Mouse (Mus musculus): ENCODE data around the gene Ccr6.

Ccr6 gene

DNA sequence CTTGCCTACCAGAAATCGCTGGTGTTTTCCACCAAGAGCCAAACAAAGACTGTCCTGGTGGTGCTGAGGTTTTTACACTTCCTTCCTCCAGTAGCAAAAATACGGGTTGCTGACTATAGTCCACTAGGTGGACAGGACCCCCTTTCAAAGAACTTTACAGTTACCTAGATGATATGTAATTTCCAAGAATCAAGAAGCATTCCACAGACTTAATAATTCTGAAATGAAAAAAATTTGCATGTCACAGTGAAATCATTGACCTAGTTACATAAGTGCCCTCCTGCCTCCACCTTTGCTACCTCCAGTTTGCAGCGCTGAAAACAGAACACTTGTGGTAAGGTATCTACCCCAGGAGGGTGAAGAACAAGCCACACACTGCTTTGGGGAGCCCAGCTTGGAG, at the start of gene Ccr6:
Ccr6 (plus strand) TSS at position 301 of the 400 bp plus-strand sequence.
- DNase-seq (ENCODE audit: low spot score) = no peak

- peak; percentile 16 for DNase-seq (ENCODE audit: low spot score)
These were observed 42.2 kb upstream of the Ccr6 start for GRCm38 (mm10) chr17:8193678-8194077.

DNA sequence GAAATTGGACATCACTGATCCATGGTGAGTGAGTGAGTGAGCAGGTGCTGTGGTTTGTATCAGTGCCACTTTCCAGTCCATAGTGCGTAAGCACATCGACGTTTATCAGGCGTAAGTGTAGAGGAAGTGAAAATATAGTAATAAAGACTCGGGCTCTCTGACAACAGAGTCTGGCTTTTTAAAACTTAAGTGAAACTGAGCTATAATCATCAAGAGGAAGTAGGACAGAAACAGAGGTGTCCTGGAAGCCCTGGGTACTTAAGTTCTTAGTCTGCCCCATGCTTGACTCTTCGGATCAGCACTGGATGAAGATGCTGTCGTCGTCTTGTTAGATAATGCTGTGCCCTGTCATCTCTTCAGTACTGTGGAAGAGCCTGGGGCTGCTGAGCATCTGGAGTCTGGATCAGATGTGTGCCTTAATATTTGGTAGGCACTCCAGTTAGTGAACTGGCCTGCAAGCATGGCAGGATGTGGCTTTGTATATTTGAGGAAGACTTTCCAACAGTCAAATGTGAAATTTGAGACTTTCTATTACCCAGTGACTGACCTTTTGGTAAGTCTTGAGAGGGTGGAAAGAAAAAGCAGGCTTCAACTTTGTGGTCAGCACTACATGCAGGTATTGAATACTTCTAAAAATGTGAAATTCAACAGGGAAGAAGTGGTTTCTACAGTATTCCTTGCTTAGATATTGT, 40.0 kb upstream of the Ccr6 start:
- peak; percentile 7 for DNase-seq (ENCODE audit: low spot score)

DNA sequence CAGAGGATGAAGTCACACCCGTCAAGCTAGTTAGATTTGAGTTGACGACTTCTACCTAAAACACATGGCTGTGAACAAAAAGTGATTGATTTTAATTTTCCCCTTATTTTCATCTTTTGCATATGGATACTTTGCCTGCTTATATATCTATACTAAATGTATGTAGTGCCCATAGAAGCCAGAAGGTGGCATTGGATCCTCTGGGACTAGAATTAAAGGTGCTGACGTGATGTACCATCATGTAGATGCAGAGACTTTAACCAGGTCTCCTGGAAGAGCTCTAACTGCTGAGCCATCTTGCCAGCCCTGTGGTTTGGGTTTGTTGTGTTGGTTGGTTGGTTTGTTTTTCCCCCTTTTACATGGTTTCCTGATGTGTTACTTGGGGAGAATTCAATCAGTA, 38.2 kb upstream of the Ccr6 start:
- peak; percentile 29 for DNase-seq (ENCODE audit: low spot score)

- DNase-seq (ENCODE audit: low spot score) = peak; percentile 26
These were observed 36.5 kb upstream of the Ccr6 start for GRCm38 (mm10) chr17:8199067-8199935.

DNA sequence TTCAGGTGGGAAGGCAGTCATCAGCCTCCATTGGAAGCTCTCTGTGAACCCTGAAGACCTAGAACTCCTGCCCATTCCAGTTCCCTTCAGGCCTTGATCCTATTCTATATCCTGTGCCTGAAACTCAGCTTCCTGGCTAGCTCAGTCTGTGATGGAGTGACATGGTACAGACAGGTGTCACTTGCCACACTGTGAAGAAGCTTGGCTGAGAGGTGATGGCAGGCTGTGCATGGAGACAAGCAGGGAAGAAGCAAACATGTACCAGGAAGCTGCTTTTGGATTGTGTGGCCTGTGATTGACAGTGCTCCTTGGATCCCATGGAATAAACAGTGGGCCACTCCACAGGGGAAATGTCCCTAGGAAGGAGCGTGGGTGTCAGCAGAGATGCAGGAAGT, 35.9 kb upstream of the Ccr6 start:
- peak; percentile 23 for DNase-seq (ENCODE audit: low spot score)

GRCm38 (mm10) chr17:8203487-8203886, 32.4 kb upstream of the Ccr6 start:
- peak; percentile 25 for DNase-seq (ENCODE audit: low spot score)

- peak; percentile 41 for DNase-seq (ENCODE audit: low spot score)
These were observed 30.6 kb upstream of the Ccr6 start for GRCm38 (mm10) chr17:8205221-8205631.

- peak; percentile 4 for DNase-seq (ENCODE audit: low spot score)
These were observed 29.2 kb upstream of the Ccr6 start for GRCm38 (mm10) chr17:8206691-8207090.

DNA sequence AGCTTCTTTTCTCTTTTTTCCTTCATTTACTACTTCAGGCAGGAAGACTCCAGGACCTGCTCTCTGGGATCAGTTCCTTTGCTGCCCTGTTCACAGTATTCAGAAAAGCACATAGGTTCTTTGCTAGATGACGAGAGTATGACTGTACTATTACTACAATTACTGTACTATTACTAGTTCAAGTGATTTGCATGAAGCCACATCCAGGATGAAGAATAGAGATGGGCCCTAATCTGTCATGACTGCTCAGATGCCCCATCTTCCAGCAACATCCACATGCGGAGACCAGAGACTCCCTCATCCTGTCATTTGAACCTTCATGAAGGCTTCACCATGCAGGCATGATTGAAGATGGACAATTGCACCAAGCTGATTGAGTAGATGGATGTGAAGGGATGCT, 26.1 kb upstream of the Ccr6 start:
- DNase-seq (ENCODE audit: low spot score) = no peak

- no peak for DNase-seq (ENCODE audit: low spot score)
These were observed 25.7 kb upstream of the Ccr6 start for GRCm38 (mm10) chr17:8210170-8210569.

GRCm38 (mm10) chr17:8210675-8211074, 25.2 kb upstream of the Ccr6 start:
- no peak for DNase-seq (ENCODE audit: low spot score)

- no peak for DNase-seq (ENCODE audit: low spot score)
These were observed 24.4 kb upstream of the Ccr6 start for GRCm38 (mm10) chr17:8211399-8211798.

DNA sequence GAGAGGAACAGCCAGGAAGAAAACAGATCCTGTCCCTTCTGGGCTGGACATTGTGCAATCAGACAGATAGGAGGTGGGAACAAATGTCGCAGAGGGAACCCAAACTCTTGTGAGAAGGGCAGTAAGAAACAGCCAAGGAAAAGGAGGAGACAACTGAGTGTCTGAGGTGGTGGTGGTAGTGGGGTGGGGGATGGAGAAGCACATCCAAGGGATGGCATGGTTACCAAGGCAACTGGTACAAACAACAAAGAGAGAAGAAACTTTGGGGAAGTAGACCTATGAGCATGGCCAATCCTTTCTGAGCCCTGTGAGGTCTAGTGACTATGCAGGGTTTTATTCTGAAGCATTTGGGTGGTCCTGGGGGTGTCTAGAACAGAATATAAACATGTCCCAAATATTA, 21.5 kb upstream of the Ccr6 start:
- no peak for DNase-seq (ENCODE audit: low spot score)

DNA sequence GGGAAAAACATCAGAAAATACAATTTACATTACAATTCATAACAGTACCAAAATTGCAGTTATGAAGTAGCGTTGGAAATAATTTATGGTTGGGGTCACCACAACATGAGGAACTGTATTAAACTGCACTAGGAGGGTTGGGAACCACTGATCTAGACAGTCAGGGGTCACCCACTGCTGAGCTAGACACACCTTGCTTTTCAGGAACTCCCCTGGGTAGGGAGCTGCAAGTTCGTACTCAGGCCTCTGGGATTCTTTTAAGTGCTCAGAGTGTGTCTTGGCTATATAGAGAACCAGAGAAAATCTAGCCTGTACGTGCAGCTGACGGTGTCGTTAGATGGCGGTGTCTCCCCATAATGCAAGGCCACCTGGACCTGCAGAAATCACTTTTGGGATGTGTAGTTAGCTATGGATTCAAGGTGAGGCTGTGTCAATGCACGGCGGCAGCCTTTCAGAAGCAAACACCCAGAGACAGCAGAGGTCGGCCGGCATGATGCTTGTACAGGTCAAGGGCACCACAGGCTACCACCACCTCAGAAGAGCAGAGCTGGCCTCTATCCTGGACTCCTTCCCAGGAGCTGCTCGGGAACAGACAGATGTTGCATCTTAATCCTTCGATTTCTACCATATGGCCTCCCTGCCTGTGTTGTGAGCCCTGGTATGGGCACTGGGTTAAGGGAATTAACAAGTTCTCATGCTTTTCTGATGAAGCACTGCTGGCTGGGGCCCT, 20.7 kb upstream of the Ccr6 start:
- DNase-seq (ENCODE audit: low spot score) = no peak

DNA sequence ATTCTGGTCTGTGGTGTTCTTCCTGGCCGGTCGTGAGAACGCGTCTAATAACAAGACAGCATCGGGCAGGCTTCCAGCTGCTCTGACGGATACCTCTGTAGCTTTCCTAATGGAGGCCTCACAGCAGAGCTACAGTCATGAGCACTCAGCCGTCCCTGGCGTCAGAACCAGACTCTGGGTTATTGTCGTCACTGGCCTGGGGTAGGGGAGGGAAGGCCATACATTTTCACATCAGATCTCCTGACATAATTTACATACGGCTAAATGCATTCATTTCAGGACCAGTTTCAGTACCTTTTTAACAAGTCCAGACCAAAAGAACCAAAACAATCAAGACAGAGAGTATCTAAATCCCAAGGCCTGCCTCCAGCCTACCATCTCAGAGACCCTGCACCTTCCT, 12.6 kb upstream of the Ccr6 start:
- no peak for DNase-seq (ENCODE audit: low spot score)

DNA sequence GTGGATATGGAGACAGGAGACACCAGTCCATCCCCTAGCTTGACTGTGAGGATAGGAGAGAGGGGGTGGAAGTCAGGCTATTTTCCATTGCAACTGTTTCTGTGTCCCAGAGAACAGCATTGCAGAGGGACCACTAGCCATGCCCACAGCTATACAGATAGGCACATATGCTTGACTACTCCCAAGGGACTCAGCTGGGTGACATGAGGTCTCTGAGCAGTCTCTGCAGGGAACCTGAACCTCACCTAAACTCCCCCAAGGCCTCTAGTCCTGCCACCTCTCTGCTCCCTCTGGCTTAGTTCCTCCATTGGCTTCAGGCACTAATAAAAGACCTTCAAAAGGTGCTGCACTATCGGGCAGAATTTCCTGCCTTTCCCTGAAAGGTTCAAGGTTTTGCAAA, 11.8 kb upstream of the Ccr6 start:
- DNase-seq (ENCODE audit: low spot score) = no peak

DNA sequence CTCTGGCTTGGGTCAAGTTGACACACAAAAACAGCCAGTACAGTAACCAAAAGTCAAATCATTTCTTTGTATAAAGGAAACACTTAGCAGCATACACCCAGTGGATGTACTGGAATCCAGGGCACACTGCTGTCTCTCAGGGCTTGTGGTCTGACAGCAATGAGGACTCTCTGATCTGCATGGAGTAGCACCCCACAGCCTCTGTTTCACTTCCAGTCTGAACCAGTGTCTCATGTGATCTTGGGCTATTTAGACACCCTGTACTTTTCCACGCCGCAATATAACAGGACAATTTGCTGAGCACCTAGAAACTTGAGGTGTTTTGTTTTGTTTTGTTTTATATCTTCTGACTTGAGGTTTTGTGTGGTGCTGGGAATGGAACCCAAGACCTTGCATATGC, 10.7 kb upstream of the Ccr6 start:
- no peak for DNase-seq (ENCODE audit: low spot score)

DNA sequence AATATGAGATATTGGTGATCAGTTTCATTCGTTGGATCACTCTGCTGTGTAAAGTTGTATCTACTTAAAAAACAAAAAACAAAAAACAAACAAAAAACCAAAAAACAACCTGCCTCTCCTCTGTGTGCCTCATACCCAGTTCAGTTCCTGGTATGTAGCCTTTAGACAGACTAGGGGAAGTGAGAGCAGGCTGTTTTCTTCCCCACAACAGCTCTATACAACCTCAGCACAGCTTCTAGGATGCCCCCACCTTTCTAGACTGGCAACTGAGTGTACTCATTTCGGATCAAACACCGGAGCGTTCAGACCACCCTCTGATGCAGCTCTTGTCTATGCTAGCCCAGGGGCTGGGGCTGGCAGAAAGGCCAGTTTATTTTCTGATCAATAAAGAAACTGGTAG, 10.1 kb upstream of the Ccr6 start:
- no peak for DNase-seq (ENCODE audit: low spot score)

DNA sequence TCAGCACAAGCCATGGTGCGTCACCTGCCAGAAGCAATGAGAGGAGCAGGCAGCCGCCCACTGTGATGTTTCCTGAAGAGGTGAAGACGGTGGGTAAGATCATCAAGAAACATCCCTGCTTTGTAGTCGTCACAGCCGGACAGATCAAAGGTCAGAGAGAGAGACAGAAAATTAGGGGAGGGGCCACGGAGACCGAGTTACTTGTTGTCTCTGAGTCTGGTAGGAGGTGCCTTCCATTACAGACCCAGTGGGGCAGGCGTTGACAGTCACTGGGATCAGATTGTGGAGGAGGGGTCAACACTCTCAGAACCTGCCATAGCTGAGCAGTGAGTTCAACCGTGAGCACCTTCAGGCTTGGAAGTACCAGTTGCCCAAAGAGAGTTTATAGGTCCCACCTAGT, 7.2 kb upstream of the Ccr6 start:
- no peak for DNase-seq (ENCODE audit: low spot score)

DNA sequence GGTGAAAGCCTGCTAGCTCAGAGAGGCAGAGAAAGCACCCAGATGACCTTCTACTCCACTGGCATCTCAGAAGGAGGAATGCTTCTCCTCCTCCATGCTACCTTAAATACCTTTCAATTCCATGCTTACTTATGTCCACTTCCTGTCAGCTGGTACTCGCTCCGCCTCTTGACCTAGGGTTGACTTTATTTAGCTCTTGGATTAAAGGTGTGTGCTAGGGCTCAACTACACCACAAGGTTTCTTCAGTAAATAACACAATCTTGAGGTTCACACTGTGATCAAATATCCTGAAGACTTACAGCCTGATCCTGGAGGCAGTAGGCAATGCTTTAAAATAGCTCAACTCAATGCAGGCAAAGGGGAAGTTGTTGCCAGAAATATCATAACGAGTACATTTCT, 6.2 kb upstream of the Ccr6 start:
- no peak for DNase-seq (ENCODE audit: low spot score)

- DNase-seq (ENCODE audit: low spot score) = no peak
These were observed 3.8 kb upstream of the Ccr6 start for GRCm38 (mm10) chr17:8232089-8232488.
